Comparison of ENCODE assay signal across 10 mouse cellular contexts in genomic region chr17:58820588-58821195, GRCm38 (mm10).
DNase-seq lines count a peak whose midpoint lies in the region; ATAC-seq and TF ChIP-seq lines count a peak whose summit lies in the region.
"Had no signal": no experiment of that assay in that cellular context is flagged by ENCODE, and none has a peak within 500 bp of the region (broad histone marks: within the 10 kb centered on the region; RNA-seq: fewer than 3 reads in every experiment).

No protein-coding gene starts in this region.

- no peaks in the 10 kb centered on the region for H3K36me3 ChIP-seq in limb, embryonic 14.5 days (ENCODE audit: control insufficient read depth, insufficient read depth, low read length)
- no peaks in the 10 kb centered on the region for H3K36me3 ChIP-seq in limb, embryonic 10.5 days
- H3K36me3 ChIP-seq: hindbrain, embryonic 15.5 days had no signal

- no peak for ATAC-seq in limb, embryonic 14.5 days (ENCODE audit: low FRiP score, low read depth)

- no peaks in the 10 kb centered on the region for H3K27me3 ChIP-seq in limb, embryonic 14.5 days (ENCODE audit: control insufficient read depth, insufficient read depth, low read length)
- no peaks in the 10 kb centered on the region for H3K27me3 ChIP-seq in limb, embryonic 10.5 days (ENCODE audit: low read depth, poor library complexity, severe bottlenecking)
- H3K27me3 ChIP-seq: hindbrain, embryonic 15.5 days had no signal

- WGBS in limb, embryonic 14.5 days, result 49% methylated on average over 4 of the region's 4 CpGs
- WGBS in limb, embryonic 10.5 days, result 70% methylated on average over 4 of the region's 4 CpGs

- H3K9me3 ChIP-seq in limb, embryonic 14.5 days (ENCODE audit: control insufficient read depth, low read length), result no peaks in the 10 kb centered on the region
- no peaks in the 10 kb centered on the region for H3K9me3 ChIP-seq in limb, embryonic 10.5 days (replicated peaks)
- H3K9me3 ChIP-seq: hindbrain, embryonic 15.5 days had no signal

- DNase-seq in adrenal gland, postnatal 10 days, result peak; percentile 27
- DNase-seq in adrenal gland, adult 8-10 months, result no peak
- DNase-seq in limb, embryonic 14.5 days (ENCODE audit: low spot score), result peak; percentile 6
- no peak for DNase-seq in limb, embryonic 10.5 days (ENCODE audit: low spot score)
- peak; percentile 12 to 34 for DNase-seq in layer of hippocampus, postnatal 10 days (ENCODE audit: low spot score in 2 of 2)
- DNase-seq in right cerebral cortex, postnatal 4 days, result peak; percentile 26
- no peak for DNase-seq in cerebellum, adult 11-12 months
- no peak for DNase-seq in spleen, postnatal 4 days (ENCODE audit: low spot score in 2 of 2)
- DNase-seq: lung, adult 2 months had no signal

- no peak overlapping the region for H3K4me3 ChIP-seq in limb, embryonic 14.5 days (replicated peaks; ENCODE audit: low read length)
- no peak overlapping the region for H3K4me3 ChIP-seq in limb, embryonic 10.5 days
- H3K4me3 ChIP-seq: hindbrain, embryonic 15.5 days had no signal

- H3K9ac ChIP-seq in limb, embryonic 14.5 days (ENCODE audit: low read depth, low read length, severe bottlenecking), result no peak overlapping the region
- H3K9ac ChIP-seq: hindbrain, embryonic 15.5 days had no signal

- no peak for TF ChIP-seq POLR2A in limb, embryonic 14.5 days (IDR thresholded peaks at IDR 0.05; ENCODE audit: borderline replicate concordance, extremely low read depth, insufficient read depth, insufficient read length)

- no peaks in the 10 kb centered on the region for H3K4me1 ChIP-seq in limb, embryonic 14.5 days (ENCODE audit: control insufficient read depth, insufficient read depth, low read length)
- no peaks in the 10 kb centered on the region for H3K4me1 ChIP-seq in limb, embryonic 10.5 days
- H3K4me1 ChIP-seq: hindbrain, embryonic 15.5 days had no signal

- H3K4me2 ChIP-seq in limb, embryonic 14.5 days (replicated peaks; ENCODE audit: low read depth, low read length, severe bottlenecking), result no peak overlapping the region
- H3K4me2 ChIP-seq: hindbrain, embryonic 15.5 days had no signal

- no peak overlapping the region for H3K27ac ChIP-seq in limb, embryonic 14.5 days (replicated peaks; ENCODE audit: low read depth, low read length)
- H3K27ac ChIP-seq in limb, embryonic 10.5 days, result no peak overlapping the region
- H3K27ac ChIP-seq: hindbrain, embryonic 15.5 days had no signal

Comparison
In these comparisons a context has a peak if more than half of its experiments do, and no peak if none do; other contexts are left out.
1. DNase-seq: peak in adrenal gland, postnatal 10 days (single experiment), limb, embryonic 14.5 days (single experiment), layer of hippocampus, postnatal 10 days (2 of 2) and right cerebral cortex, postnatal 4 days (single experiment); none in adrenal gland, adult 8-10 months (single experiment), limb, embryonic 10.5 days (single experiment), cerebellum, adult 11-12 months (single experiment) and spleen, postnatal 4 days (0 of 2).